Mouse (Mus musculus): ENCODE results near the gene Ssbp2. TPM values are rescaled to one million over a fixed set of nuclear protein-coding genes. Genes with fewer than 3 reads are reported as not detected.

Ssbp2 gene
- polyA plus RNA-seq, 1 experiment from 2014 or later = 77.7 TPM

DNA sequence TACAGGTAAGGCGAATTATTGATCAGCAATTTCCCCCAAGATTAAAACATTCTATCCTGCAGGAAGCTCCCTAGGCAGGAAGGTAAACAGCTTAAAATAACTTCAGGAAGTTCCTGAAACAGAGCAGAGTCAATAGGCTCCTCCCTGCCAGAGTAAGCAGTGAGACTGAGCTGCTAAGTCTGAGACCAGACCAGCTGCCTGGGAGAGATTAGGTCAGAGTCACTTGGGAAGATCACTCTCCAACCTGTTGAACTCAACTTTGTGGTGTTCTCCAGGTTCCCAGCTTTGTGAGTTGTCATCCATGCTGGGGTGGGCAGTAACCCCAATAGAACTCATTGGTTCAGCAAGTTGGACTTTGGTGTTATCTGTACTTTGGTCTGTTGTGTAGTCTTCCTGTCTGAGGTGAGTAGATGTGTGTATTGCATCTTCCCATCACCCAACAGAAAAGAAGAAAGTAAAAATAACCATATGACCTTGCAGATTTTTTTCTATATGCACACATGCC, 16.6 kb downstream of the Ssbp2 start:
- no peaks in the 10 kb centered on the region for H3K9me3 ChIP-seq (replicated peaks; ENCODE audit: low read length)
- ATAC-seq (replicated peaks; ENCODE audit: low FRiP score, low read depth) (no peak), DNase-seq (ENCODE audit: low spot score) (no peak)
- no peak overlapping the region for H3K4me2 ChIP-seq (ENCODE audit: low read length)
- no peaks in the 10 kb centered on the region for H3K27me3 ChIP-seq (ENCODE audit: insufficient read depth, low read length)
- no peaks in the 10 kb centered on the region for H3K36me3 ChIP-seq (ENCODE audit: insufficient read depth, low read length)
- WGBS = 85% methylated on average over 1 of the region's 1 CpGs
- no peak for TF ChIP-seq CTCF (IDR thresholded peaks at IDR 0.05; ENCODE audit: low read depth)
- H3K4me3 ChIP-seq (replicated peaks; ENCODE audit: low read depth, low read length) = no peak overlapping the region
- H3K4me1 ChIP-seq (replicated peaks; ENCODE audit: insufficient read depth, low read length) = no peaks in the 10 kb centered on the region; the same call in 1 of the 2 replicates
- H3K9ac ChIP-seq (ENCODE audit: low read depth, low read length) = no peak overlapping the region
- H3K27ac ChIP-seq = no peak overlapping the region

DNA sequence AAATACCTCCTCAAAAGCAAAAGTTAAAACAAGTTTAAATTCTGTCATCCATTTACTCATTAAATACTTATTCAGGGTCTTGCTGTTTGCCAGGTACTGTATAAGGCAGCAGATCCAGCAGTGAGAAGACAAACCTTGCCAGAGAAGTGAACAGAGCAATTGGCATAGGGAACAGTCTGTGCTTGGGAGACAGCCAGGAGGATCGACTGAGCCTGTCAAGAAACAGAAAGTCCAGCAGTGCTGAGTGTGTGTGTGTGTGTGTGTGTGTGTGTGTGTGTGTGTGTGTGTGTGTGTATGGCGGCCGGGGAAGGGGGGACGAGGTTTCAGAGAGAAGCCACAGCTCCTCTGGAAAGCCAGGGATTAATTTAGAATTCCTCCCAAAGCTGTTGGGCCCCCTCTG, 17.9 kb downstream of the Ssbp2 start:
- TF ChIP-seq CTCF (IDR thresholded peaks at IDR 0.05; ENCODE audit: low read depth) = no peak
- WGBS = 50% methylated on average over 4 of the region's 4 CpGs

DNA sequence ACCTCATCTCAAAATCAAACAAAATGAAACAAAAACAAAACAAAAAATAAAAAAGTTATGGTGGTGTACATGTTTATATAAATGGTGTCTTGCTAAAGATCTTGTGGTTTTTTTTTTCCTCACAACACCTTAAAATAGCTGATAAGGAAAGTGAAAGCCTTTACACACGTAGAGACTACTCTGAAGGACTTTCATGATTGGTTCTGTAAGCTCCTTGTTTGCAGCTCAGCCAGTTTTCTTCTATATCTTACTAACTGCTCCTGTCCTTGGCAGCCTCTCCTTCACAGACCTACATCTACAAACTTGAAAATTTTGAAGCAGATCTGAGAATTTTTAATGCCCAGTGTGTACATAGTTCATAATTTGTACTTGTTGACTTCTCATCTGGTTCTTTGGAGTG, 24.2 kb downstream of the Ssbp2 start:
- TF ChIP-seq CTCF (IDR thresholded peaks at IDR 0.05; ENCODE audit: low read depth) = no peak
- DNase-seq (ENCODE audit: low spot score) (no peak), ATAC-seq (replicated peaks; ENCODE audit: low FRiP score, low read depth) (no peak)
- H3K4me2 ChIP-seq (ENCODE audit: low read length) = no peak overlapping the region
- no peaks in the 10 kb centered on the region for H3K4me1 ChIP-seq (replicated peaks; ENCODE audit: insufficient read depth, low read length)
- no peaks in the 10 kb centered on the region for H3K27me3 ChIP-seq (ENCODE audit: insufficient read depth, low read length)
- no peaks in the 10 kb centered on the region for H3K36me3 ChIP-seq (ENCODE audit: insufficient read depth, low read length)
- no peak overlapping the region for H3K27ac ChIP-seq
- no peaks in the 10 kb centered on the region for H3K9me3 ChIP-seq (replicated peaks; ENCODE audit: low read length)
- WGBS = 78% methylated on average over 1 of the region's 1 CpGs
- no peak overlapping the region for H3K9ac ChIP-seq (ENCODE audit: low read depth, low read length)
- H3K4me3 ChIP-seq (replicated peaks; ENCODE audit: low read depth, low read length) = no peak overlapping the region

More for the DNA sequence above, 17.9 kb downstream of the Ssbp2 start:
- Histone ChIP-seq H3K4me3 (replicated peaks; ENCODE audit: low read depth, low read length) (no peak overlapping the region), H3K9me3 (replicated peaks; ENCODE audit: low read length) (no peaks in the 10 kb centered on the region), H3K4me1 (replicated peaks; ENCODE audit: insufficient read depth, low read length) (no peaks in the 10 kb centered on the region; the same call in 1 of the 2 replicates), H3K4me2 (ENCODE audit: low read length) (no peak overlapping the region), H3K36me3 (ENCODE audit: insufficient read depth, low read length) (no peaks in the 10 kb centered on the region), H3K27me3 (ENCODE audit: insufficient read depth, low read length) (no peaks in the 10 kb centered on the region), H3K9ac (ENCODE audit: low read depth, low read length) (no peak overlapping the region), H3K27ac (no peak overlapping the region)
- ATAC-seq (replicated peaks; ENCODE audit: low FRiP score, low read depth) (no peak), DNase-seq (ENCODE audit: low spot score) (no peak)

DNA sequence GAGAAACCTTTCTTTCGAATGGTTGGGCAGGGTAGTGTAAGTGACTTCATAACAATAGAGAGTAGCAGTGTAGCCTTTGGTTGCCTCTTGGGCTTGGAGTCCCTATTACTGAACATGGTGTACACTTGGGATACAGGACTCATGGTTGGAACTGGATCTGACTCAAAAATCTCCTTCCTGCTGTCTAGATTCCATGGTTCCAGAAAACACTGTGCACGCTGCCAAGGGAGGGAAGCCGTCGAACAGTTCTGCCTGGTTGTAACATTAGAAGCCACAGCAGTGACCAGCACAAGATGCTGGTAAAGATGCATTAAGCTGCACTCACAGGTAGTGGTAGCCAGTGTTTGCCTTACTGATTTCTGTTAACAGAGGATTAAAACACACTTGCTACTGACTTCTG, 32.0 kb downstream of the Ssbp2 start:
- no peak overlapping the region for H3K4me2 ChIP-seq (ENCODE audit: low read length)
- no peaks in the 10 kb centered on the region for H3K27me3 ChIP-seq (ENCODE audit: insufficient read depth, low read length)
- no peak overlapping the region for H3K9ac ChIP-seq (ENCODE audit: low read depth, low read length)
- no peaks in the 10 kb centered on the region for H3K4me1 ChIP-seq (replicated peaks; ENCODE audit: insufficient read depth, low read length)
- no peaks in the 10 kb centered on the region for H3K36me3 ChIP-seq (ENCODE audit: insufficient read depth, low read length)
- H3K27ac ChIP-seq = no peak overlapping the region
- WGBS = 59% methylated on average over 4 of the region's 4 CpGs
- no peak for ATAC-seq (replicated peaks; ENCODE audit: low FRiP score, low read depth)
- no peak overlapping the region for H3K4me3 ChIP-seq (replicated peaks; ENCODE audit: low read depth, low read length)
- TF ChIP-seq CTCF (IDR thresholded peaks at IDR 0.05; ENCODE audit: low read depth) = no peak
- DNase-seq (ENCODE audit: low spot score) = no peak
- no peaks in the 10 kb centered on the region for H3K9me3 ChIP-seq (replicated peaks; ENCODE audit: low read length)

DNA sequence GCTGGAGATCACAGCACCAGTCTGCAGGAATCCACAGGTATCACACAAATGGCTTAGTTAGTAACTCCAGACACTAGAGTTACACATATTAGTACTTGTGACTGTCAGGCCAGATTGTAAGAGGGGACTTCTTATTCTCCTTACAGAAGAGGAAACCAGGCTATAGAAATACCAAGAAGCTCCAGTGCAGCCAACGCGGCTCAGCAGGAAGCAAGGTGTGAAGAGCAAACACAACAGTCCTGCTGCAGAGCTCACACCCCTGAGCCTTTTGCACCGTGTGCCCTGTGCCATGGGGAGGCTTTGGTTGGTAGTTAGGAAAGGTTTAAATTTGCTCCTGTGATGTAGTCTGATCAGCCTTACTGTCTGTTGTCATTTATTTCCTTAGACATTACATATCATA, 37.0 kb downstream of the Ssbp2 start:
- ATAC-seq (replicated peaks; ENCODE audit: low FRiP score, low read depth) (no peak), DNase-seq (ENCODE audit: low spot score) (no peak)
- Histone ChIP-seq H3K4me2 (ENCODE audit: low read length) (no peak overlapping the region), H3K9ac (ENCODE audit: low read depth, low read length) (no peak overlapping the region), H3K9me3 (replicated peaks; ENCODE audit: low read length) (no peaks in the 10 kb centered on the region), H3K36me3 (ENCODE audit: insufficient read depth, low read length) (no peaks in the 10 kb centered on the region), H3K4me3 (replicated peaks; ENCODE audit: low read depth, low read length) (no peak overlapping the region), H3K4me1 (replicated peaks; ENCODE audit: insufficient read depth, low read length) (no peaks in the 10 kb centered on the region), H3K27me3 (ENCODE audit: insufficient read depth, low read length) (no peaks in the 10 kb centered on the region), H3K27ac (no peak overlapping the region)
- TF ChIP-seq CTCF (IDR thresholded peaks at IDR 0.05; ENCODE audit: low read depth) = no peak
- WGBS = 26% methylated on average over 3 of the region's 3 CpGs

DNA sequence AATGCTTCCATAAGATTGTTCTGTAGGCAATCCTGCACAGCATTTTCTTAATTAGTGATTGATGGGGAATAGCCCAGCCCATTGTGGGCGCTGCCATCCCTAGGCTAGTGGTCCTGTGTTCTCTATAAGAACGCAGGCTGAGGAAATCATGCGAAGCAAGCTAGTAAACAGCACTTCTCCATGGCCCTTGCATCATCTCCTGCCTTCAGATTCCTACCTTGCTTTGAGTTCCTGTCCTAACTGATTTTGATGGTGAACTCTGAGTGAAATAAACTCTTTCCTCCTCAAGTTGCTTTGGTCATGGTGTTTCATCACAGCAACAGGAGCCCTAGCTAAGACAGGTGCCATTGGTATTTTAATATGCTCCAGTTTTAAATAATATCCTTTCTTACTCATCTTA, 41.7 kb downstream of the Ssbp2 start:
- no peaks in the 10 kb centered on the region for H3K36me3 ChIP-seq (ENCODE audit: insufficient read depth, low read length)
- no peak for TF ChIP-seq CTCF (IDR thresholded peaks at IDR 0.05; ENCODE audit: low read depth)
- H3K9me3 ChIP-seq (replicated peaks; ENCODE audit: low read length) = no peaks in the 10 kb centered on the region
- WGBS = 92% methylated on average over 3 of the region's 3 CpGs
- no peak overlapping the region for H3K9ac ChIP-seq (ENCODE audit: low read depth, low read length)
- H3K4me1 ChIP-seq (replicated peaks; ENCODE audit: insufficient read depth, low read length) = no peaks in the 10 kb centered on the region
- ATAC-seq (replicated peaks; ENCODE audit: low FRiP score, low read depth) = no peak
- H3K27ac ChIP-seq = no peak overlapping the region
- H3K4me3 ChIP-seq (replicated peaks; ENCODE audit: low read depth, low read length) = no peak overlapping the region
- no peak overlapping the region for H3K4me2 ChIP-seq (ENCODE audit: low read length)
- DNase-seq (ENCODE audit: low spot score) = no peak
- no peaks in the 10 kb centered on the region for H3K27me3 ChIP-seq (ENCODE audit: insufficient read depth, low read length)

All from kidney, postnatal 0 days (tissue).